Mouse (Mus musculus): ENCODE measurements at regions not wholly inside any gene's neighbourhood (a gene's known extent, or its start where the extent isn't known, plus 50 kb on each side); places are given as distances from the start of the nearest gene placed in this dataset.

DNA sequence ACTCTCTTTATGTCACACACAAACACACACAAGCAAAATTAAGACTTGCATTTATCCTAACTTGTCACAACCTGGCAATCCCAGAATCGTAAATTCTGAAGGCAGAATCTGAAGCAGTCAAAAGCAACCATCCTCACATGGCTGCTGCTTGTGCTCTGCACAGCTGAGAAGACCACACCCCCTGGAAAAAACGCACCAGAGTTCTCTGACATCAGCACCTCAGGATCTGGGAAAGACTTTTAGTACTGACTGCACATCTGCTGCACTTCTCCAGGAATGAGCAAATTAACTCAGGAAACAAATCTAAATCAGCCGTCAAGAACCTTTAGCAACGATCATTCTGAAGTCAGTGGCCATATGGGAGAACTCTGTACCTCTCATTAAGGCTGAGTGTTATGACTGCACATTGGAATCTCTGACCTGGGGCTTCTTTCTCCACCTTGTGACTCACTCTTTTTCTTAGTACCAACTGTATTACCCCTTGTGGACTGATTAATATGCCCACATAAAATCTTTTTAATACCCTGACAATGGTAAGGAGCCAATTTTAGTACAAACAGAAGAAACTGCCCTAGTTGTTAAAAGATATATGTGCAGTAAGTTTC lies 248.1 kb upstream of the Akirin2 start:
- 41% methylated on average over 4 of the region's 4 CpGs for WGBS
- no peak for ATAC-seq (ENCODE audit: low FRiP score, low TSS enrichment)
- H3K27me3 ChIP-seq (ENCODE audit: control insufficient read depth, insufficient read depth, low read length): no peaks in the 10 kb centered on the region

DNA sequence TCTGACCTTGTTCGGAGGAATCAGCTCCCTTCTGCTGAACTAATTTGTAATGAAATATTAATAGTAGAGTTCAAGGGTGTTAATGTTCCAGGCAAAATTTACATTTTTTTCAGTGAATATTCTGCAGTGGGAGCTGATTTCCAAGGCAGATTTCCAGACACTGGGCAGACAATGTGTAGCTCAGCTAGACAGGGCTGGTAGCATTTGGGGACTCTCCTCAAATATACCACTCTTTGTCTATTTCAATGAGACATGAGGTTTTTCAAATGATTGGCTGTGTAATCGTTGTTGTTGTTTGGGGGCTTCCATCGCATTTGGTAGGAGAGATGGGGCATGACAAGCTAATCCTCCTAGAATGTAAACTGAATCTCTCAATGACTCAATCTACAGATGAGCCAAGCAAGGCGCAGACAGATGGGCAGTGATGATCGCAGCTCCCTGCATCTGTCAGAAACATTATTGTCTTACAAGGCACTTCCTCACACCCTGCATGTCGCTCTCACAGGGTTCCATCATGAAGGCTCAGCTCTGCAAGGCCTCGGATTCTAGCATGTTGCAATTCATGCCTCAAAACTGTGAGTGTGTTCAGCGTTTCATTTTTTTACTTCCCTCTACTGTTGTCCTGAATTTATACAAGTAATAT lies 241.7 kb upstream of the Akirin2 start:
- Histone ChIP-seq H3K4me1 (ENCODE audit: control insufficient read depth, insufficient read depth, low read length) (no peaks in the 10 kb centered on the region), H3K9me3 (ENCODE audit: control insufficient read depth, low read length) (peaks cover 2% of the 10 kb centered on the region; the same call in 1 of the 2 replicates), H3K36me3 (ENCODE audit: control insufficient read depth, insufficient read depth, low read length) (no peaks in the 10 kb centered on the region), H3K9ac (ENCODE audit: low read depth, low read length) (no peak overlapping the region), H3K4me3 (ENCODE audit: low read length) (no peak overlapping the region), H3K27ac (ENCODE audit: low read depth, low read length) (no peak overlapping the region), H3K27me3 (ENCODE audit: control insufficient read depth, insufficient read depth, low read length) (no peaks in the 10 kb centered on the region), H3K4me2 (replicated peaks; ENCODE audit: low read depth, low read length) (no peak overlapping the region)
- WGBS: 82% methylated on average over 8 of the region's 8 CpGs
- no peak for ATAC-seq (ENCODE audit: low FRiP score, low TSS enrichment)

More for the DNA sequence above, 248.1 kb upstream of the Akirin2 start:
- H3K27ac ChIP-seq (ENCODE audit: low read depth, low read length): no peak overlapping the region
- no peaks in the 10 kb centered on the region for H3K9me3 ChIP-seq (ENCODE audit: control insufficient read depth, low read length)
- H3K4me3 ChIP-seq (ENCODE audit: low read length): no peak overlapping the region
- H3K9ac ChIP-seq (ENCODE audit: low read depth, low read length): no peak overlapping the region
- no peaks in the 10 kb centered on the region for H3K36me3 ChIP-seq (ENCODE audit: control insufficient read depth, insufficient read depth, low read length)
- H3K4me2 ChIP-seq (replicated peaks; ENCODE audit: low read depth, low read length): no peak overlapping the region
- no peaks in the 10 kb centered on the region for H3K4me1 ChIP-seq (ENCODE audit: control insufficient read depth, insufficient read depth, low read length)

DNA sequence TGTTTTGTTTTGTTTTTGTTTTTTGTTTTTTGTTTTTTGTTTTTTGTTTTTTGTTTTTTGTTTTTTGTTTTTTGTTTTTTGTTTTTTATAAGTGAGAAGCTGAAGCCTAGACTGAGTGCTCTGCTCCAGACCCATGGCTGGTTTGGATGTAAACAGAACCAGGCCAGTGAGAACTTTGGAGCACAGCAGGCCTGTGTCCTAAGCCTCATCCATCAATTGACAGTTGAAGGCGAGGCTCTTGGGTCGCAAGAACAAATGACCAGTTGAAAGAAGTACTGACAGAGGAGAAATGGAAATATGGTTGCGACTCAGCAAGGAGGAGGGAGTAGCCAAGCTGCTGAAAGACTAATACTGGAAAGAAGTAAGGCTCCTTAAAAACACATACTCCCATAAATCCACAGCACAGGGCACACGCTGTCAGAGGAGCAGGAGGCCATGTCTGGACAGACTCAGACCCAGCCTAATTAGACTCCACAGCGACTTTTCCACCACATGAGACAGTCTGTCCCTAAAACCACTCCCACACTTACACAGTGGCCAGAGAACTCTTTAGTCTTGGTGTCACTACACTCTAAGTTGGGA lies 240.6 kb upstream of the Akirin2 start:
- H3K4me1 ChIP-seq (ENCODE audit: control insufficient read depth, insufficient read depth, low read length): no peaks in the 10 kb centered on the region
- no peaks in the 10 kb centered on the region for H3K27me3 ChIP-seq (ENCODE audit: control insufficient read depth, insufficient read depth, low read length)
- no peak overlapping the region for H3K4me2 ChIP-seq (replicated peaks; ENCODE audit: low read depth, low read length)
- H3K27ac ChIP-seq (ENCODE audit: low read depth, low read length): no peak overlapping the region
- 13% methylated on average over 5 of the region's 5 CpGs for WGBS
- H3K4me3 ChIP-seq (ENCODE audit: low read length): no peak overlapping the region
- ATAC-seq (ENCODE audit: low FRiP score, low TSS enrichment): peak; percentile 77
- H3K9me3 ChIP-seq (ENCODE audit: control insufficient read depth, low read length): peaks cover 4% of the 10 kb centered on the region; the same call in 1 of the 2 replicates
- H3K36me3 ChIP-seq (ENCODE audit: control insufficient read depth, insufficient read depth, low read length): no peaks in the 10 kb centered on the region
- no peak overlapping the region for H3K9ac ChIP-seq (ENCODE audit: low read depth, low read length)

DNA sequence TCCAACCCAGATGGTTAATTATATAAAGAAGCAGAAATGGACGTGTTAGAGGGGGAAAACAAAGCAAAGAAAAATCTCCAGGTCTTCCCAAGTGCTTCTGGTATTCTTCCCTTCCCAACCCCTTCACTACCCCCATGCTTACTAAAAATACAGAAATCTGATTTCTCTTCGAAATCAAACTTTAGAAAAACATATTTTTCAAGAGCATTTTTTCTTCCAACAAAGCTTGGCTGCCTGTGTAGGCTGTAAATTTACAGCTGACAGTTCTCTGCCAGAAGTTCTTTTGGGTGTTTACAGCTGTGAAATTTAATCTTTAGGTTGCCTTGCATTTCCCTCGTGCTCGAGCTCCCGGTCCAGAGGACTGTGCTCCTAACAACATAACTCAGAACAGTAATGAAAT lies 234.9 kb upstream of the Akirin2 start:
- Histone ChIP-seq H3K4me1 (ENCODE audit: control insufficient read depth, insufficient read depth, low read length) (no peaks in the 10 kb centered on the region), H3K36me3 (ENCODE audit: control insufficient read depth, insufficient read depth, low read length) (no peaks in the 10 kb centered on the region), H3K4me3 (ENCODE audit: low read length) (no peak overlapping the region), H3K4me2 (replicated peaks; ENCODE audit: low read depth, low read length) (no peak overlapping the region), H3K27ac (ENCODE audit: low read depth, low read length) (peak overlapping the region; percentile 24; the same call in 1 of the 2 replicates), H3K9ac (ENCODE audit: low read depth, low read length) (no peak overlapping the region), H3K9me3 (ENCODE audit: control insufficient read depth, low read length) (peaks cover 4% of the 10 kb centered on the region; the same call in 1 of the 2 replicates), H3K27me3 (ENCODE audit: control insufficient read depth, insufficient read depth, low read length) (no peaks in the 10 kb centered on the region)
- 20% methylated on average over 5 of the region's 5 CpGs for WGBS
- ATAC-seq (ENCODE audit: low FRiP score, low TSS enrichment): no peak; the same call in 1 of the 2 replicates

DNA sequence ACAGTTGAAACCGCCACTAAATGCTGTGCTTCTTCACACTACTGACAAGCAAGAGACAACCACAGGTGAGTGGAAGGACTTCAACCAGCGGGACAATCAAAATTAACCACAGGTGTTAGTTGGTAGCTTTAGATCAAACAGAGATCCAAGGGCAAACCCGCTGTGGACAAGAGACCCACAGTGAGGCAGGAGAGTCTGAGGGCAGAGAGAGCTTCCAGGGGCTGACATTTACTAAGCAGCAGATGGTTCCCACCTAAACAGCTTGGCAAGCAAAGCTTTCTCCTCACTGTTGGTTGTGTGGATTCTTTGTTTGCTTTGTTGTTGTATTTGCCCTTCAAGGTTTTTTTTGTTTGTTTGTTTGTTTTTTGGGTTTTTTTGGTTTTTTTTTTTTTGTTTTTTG lies 227.9 kb upstream of the Akirin2 start:
- no peak for ATAC-seq (ENCODE audit: low FRiP score, low TSS enrichment)
- H3K4me2 ChIP-seq (replicated peaks; ENCODE audit: low read depth, low read length): no peak overlapping the region
- no peak overlapping the region for H3K4me3 ChIP-seq (ENCODE audit: low read length)
- 69% methylated on average over 3 of the region's 3 CpGs for whole genome bisulfite sequencing
- H3K27ac ChIP-seq (ENCODE audit: low read depth, low read length): no peak overlapping the region
- H3K36me3 ChIP-seq (ENCODE audit: control insufficient read depth, insufficient read depth, low read length): no peaks in the 10 kb centered on the region
- H3K4me1 ChIP-seq (ENCODE audit: control insufficient read depth, insufficient read depth, low read length): no peaks in the 10 kb centered on the region
- H3K27me3 ChIP-seq (ENCODE audit: control insufficient read depth, insufficient read depth, low read length): no peaks in the 10 kb centered on the region
- H3K9me3 ChIP-seq (ENCODE audit: control insufficient read depth, low read length): no peaks in the 10 kb centered on the region
- no peak overlapping the region for H3K9ac ChIP-seq (ENCODE audit: low read depth, low read length)

DNA sequence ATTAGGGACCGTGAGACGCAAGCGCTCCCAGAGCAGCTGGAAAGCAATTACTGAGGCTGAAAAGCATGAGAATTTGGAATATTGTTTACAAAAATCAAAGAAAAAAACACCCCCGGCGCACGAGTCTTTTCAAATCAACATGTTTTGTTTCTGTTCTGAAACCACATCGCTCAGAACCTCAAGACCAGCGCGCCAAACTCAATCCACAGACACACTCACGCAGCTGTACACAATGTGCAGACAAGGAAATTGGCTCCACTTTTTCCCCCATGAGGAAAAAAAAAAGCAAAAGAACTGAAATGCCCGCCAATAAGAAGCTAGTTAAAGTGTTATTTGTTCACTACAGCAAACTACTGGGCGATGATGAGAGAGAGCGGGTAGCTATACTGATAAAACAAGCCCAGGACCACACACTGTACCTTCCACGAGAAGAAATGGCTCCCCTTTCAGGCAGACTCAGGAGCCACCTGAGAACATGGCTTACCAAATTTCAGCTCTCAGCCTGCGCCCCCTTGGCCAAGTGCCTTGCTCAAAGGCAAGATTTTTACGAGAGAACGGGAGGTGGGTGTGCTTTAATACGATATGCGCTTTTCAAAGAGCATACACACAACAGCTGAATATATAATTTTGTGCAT lies 222.5 kb upstream of the Akirin2 start:
- Histone ChIP-seq H3K4me3 (ENCODE audit: low read length) (no peak overlapping the region), H3K4me1 (ENCODE audit: control insufficient read depth, insufficient read depth, low read length) (no peaks in the 10 kb centered on the region), H3K27ac (ENCODE audit: low read depth, low read length) (no peak overlapping the region), H3K36me3 (ENCODE audit: control insufficient read depth, insufficient read depth, low read length) (no peaks in the 10 kb centered on the region), H3K9me3 (ENCODE audit: control insufficient read depth, low read length) (no peaks in the 10 kb centered on the region), H3K4me2 (replicated peaks; ENCODE audit: low read depth, low read length) (no peak overlapping the region), H3K27me3 (ENCODE audit: control insufficient read depth, insufficient read depth, low read length) (no peaks in the 10 kb centered on the region), H3K9ac (ENCODE audit: low read depth, low read length) (no peak overlapping the region)
- 85% methylated on average over 19 of the region's 19 CpGs for WGBS
- no peak for ATAC-seq (ENCODE audit: low FRiP score, low TSS enrichment)

DNA sequence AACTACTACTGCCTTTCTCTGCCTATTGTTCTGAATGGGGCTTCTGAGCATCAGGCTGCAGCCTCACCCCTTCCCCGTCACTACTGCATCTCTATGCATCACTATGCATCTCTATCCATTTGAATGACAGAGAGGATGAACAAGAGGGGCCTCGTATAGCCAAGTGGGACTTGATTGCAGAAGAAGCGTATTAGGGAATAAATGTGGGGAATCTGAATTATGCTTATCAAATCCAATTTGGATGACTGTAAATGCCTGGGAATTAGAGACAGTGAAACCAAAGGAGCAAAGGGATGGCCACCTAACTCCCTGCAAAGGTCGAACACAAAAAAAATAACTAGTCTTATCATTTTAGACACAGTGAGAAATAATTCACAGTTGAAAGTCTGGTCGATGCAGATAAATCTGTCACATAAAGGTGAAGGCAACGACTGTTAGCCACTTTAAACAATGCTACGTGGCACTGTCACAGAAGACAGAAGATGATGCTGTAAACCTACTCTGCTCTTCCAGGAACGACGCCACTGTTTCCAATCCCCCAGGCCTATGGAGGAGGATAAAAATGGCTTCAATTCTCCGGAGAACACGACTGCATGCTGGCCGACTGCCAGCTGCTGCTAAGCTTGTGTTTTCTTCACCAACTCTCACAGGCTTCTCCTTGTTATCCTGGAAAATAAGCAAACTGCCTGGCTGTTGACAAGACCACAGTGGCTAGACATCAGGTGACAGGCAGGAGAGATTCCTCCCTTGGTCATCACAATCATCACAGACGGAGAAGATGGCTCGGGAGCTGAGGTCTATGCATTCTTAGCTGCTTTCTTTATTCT lies 213.6 kb upstream of the Akirin2 start:
- H3K9ac ChIP-seq (ENCODE audit: low read depth, low read length): no peak overlapping the region
- no peak overlapping the region for H3K4me3 ChIP-seq (ENCODE audit: low read length)
- no peaks in the 10 kb centered on the region for H3K36me3 ChIP-seq (ENCODE audit: control insufficient read depth, insufficient read depth, low read length)
- H3K4me1 ChIP-seq (ENCODE audit: control insufficient read depth, insufficient read depth, low read length): no peaks in the 10 kb centered on the region
- H3K27ac ChIP-seq (ENCODE audit: low read depth, low read length): no peak overlapping the region
- H3K9me3 ChIP-seq (ENCODE audit: control insufficient read depth, low read length): no peaks in the 10 kb centered on the region; the same call in 1 of the 2 replicates
- H3K4me2 ChIP-seq (replicated peaks; ENCODE audit: low read depth, low read length): 0 out of 2 replicates have a peak overlapping the region, but pooled peaks have one; percentile 1
- 53% methylated on average over 14 of the region's 14 CpGs for WGBS
- no peak for ATAC-seq (ENCODE audit: low FRiP score, low TSS enrichment)
- no peaks in the 10 kb centered on the region for H3K27me3 ChIP-seq (ENCODE audit: control insufficient read depth, insufficient read depth, low read length)

DNA sequence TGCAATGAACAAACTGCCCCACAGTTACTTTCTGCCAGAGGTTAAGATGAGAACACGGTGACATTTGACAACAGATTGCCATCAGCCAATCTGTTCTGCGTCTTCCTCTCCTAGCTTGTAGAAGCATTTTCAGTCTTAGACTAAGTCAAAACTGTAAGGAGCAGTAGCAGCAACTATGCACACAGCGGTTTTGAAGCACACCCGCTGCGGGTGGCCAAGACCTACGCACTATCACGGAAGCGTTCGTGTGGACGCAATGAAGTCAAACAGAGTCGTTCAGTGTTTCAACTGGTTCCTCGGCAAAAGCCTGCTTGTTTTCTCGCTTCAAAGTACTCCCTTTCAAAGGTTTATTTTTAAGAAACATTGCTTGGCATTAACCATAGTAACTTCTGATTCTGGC lies 212.9 kb upstream of the Akirin2 start:
- Histone ChIP-seq H3K9ac (ENCODE audit: low read depth, low read length) (no peak overlapping the region), H3K4me2 (replicated peaks; ENCODE audit: low read depth, low read length) (no peak overlapping the region), H3K27me3 (ENCODE audit: control insufficient read depth, insufficient read depth, low read length) (no peaks in the 10 kb centered on the region), H3K27ac (ENCODE audit: low read depth, low read length) (no peak overlapping the region), H3K36me3 (ENCODE audit: control insufficient read depth, insufficient read depth, low read length) (no peaks in the 10 kb centered on the region), H3K9me3 (ENCODE audit: control insufficient read depth, low read length) (no peaks in the 10 kb centered on the region; the same call in 1 of the 2 replicates), H3K4me1 (ENCODE audit: control insufficient read depth, insufficient read depth, low read length) (no peaks in the 10 kb centered on the region), H3K4me3 (ENCODE audit: low read length) (no peak overlapping the region)
- ATAC-seq (ENCODE audit: low FRiP score, low TSS enrichment): no peak
- WGBS: 81% methylated on average over 13 of the region's 13 CpGs
